Mouse (Mus musculus) cortical plate, adult 2 months (tissue): ENCODE measurements around the gene Hoxa7. TPM values are rescaled to one million over a fixed set of nuclear protein-coding genes. Genes with fewer than 3 reads are reported as not detected.

Experiments
- H3K27ac ChIP-seq: fragments of 200-500 bp; 2 replicates; pipeline ENCODE4 v1.5.1; 2012; ENCODE audit warnings: low read length, control low read depth, inconsistent platforms; ENCODE audit not compliant: insufficient read depth
- H3K4me1 ChIP-seq: fragments of 200-500 bp; 2 replicates; pipeline ENCODE4 v1.6.1; 2011; ENCODE audit warnings: low read length; ENCODE audit not compliant: control insufficient read depth, insufficient read depth
- H3K4me3 ChIP-seq: fragments of 200-500 bp; 2 replicates; pipeline ENCODE4 v1.5.1; 2011; ENCODE audit warnings: mild to moderate bottlenecking, low read length, control low read depth; ENCODE audit not compliant: insufficient read depth
- CTCF ChIP-seq: fragments of 200-500 bp; IDR thresholded peaks from 2 replicates; pipeline ENCODE4 v1.5.1; 2011; ENCODE audit warnings: mild to moderate bottlenecking, control low read depth, low read length; ENCODE audit not compliant: insufficient read depth; ENCODE audit errors: extremely low read depth
- POLR2A ChIP-seq: fragments of 200-500 bp; IDR thresholded peaks from 2 replicates; pipeline ENCODE4 v1.6.1; 2011; ENCODE audit warnings: mild to moderate bottlenecking, low read length, control low read depth; ENCODE audit not compliant: insufficient read depth; ENCODE audit errors: extremely low read depth
- polyA plus RNA-seq: library from polyadenylated mRNA; depleted of rRNA; stranded (reverse); fragments of >200 nt; gene quantifications from 2 replicates; pipeline ENCODE4 v1.2.3, GENCODE M21; 2012

Gene Hoxa7
- polyA plus RNA-seq, 1 experiment = not detected

GRCm38 (mm10) chr6:52170898-52171223, 50.8 kb downstream of the Hoxa7 start:
- no peak overlapping the region for H3K27ac ChIP-seq
- no peak overlapping the region for H3K4me3 ChIP-seq
- TF ChIP-seq POLR2A (no peak), CTCF (no peak)
- no peaks in the 10 kb centered on the region for H3K4me1 ChIP-seq

GRCm38 (mm10) chr6:52170166-52170897, 51.3 kb downstream of the Hoxa7 start:
- Histone ChIP-seq H3K4me1 (no peaks in the 10 kb centered on the region), H3K27ac (no peak overlapping the region), H3K4me3 (no peak overlapping the region)
- TF ChIP-seq POLR2A (no peak), CTCF (no peak)

GRCm38 (mm10) chr6:52169499-52170165, 52.0 kb downstream of the Hoxa7 start:
- Histone ChIP-seq H3K27ac (no peak overlapping the region), H3K4me1 (no peaks in the 10 kb centered on the region), H3K4me3 (no peak overlapping the region)
- no peak for TF ChIP-seq CTCF
- no peak for TF ChIP-seq POLR2A

GRCm38 (mm10) chr6:52168191-52169055, 53.2 kb downstream of the Hoxa7 start:
- TF ChIP-seq CTCF (no peak), POLR2A (no peak)

GRCm38 (mm10) chr6:52167736-52168161, 53.9 kb downstream of the Hoxa7 start:
- H3K4me1 ChIP-seq = no peaks in the 10 kb centered on the region
- H3K27ac ChIP-seq = no peak overlapping the region
- TF ChIP-seq POLR2A (no peak), CTCF (no peak)
- H3K4me3 ChIP-seq = no peak overlapping the region

More at GRCm38 (mm10) chr6:52168191-52169055, 53.2 kb downstream of the Hoxa7 start:
- H3K27ac ChIP-seq = no peak overlapping the region
- no peaks in the 10 kb centered on the region for H3K4me1 ChIP-seq
- H3K4me3 ChIP-seq = no peak overlapping the region

- TF ChIP-seq POLR2A = no peak
- TF ChIP-seq CTCF = no peak
- H3K27ac ChIP-seq = no peak overlapping the region
- no peaks in the 10 kb centered on the region for H3K4me1 ChIP-seq
- no peak overlapping the region for H3K4me3 ChIP-seq
Measured at GRCm38 (mm10) chr6:52167176-52167575, 54.5 kb downstream of the Hoxa7 start.

GRCm38 (mm10) chr6:52166431-52167077, 55.1 kb downstream of the Hoxa7 start:
- H3K4me1 ChIP-seq = no peaks in the 10 kb centered on the region
- TF ChIP-seq CTCF (no peak), POLR2A (no peak)
- no peak overlapping the region for H3K27ac ChIP-seq
- H3K4me3 ChIP-seq = no peak overlapping the region

- H3K27ac ChIP-seq = no peak overlapping the region
- no peak overlapping the region for H3K4me3 ChIP-seq
- H3K4me1 ChIP-seq = no peaks in the 10 kb centered on the region
- TF ChIP-seq CTCF (no peak), POLR2A (no peak)
Measured at GRCm38 (mm10) chr6:52165441-52166370, 55.9 kb downstream of the Hoxa7 start.
